Mouse (Mus musculus) limb, embryonic 15.5 days (tissue): ENCODE results near the gene Dpep1. TPM values are rescaled to one million over a fixed set of nuclear protein-coding genes. Genes with fewer than 3 reads are reported as not detected.
"Not testable (repeated sequence)": the region's sequence is repeated elsewhere in the genome, so short reads cannot be mapped to it uniquely, and the experiment has no call there.

ENCODE experiments used
- ATAC-seq: fragments of 200-750 bp; cut with Nextera tagmentation; 2 replicates; pipeline ENCODE4 v1.8.0; 2017; ENCODE audit warnings: low read depth, moderate TSS enrichment; ENCODE audit not compliant: insufficient number of reproducible peaks, low FRiP score, low TSS enrichment
- H3K27ac ChIP-seq: fragments of 300-500 bp; sonication (generic); 2 replicates; pipeline ENCODE4 v1.5.1; 2015; ENCODE audit warnings: moderate library complexity, mild to moderate bottlenecking, inconsistent platforms
- H3K27me3 ChIP-seq: fragments of 300-500 bp; sonication (generic); 2 replicates; pipeline ENCODE4 v1.6.1; 2015; ENCODE audit warnings: inconsistent platforms
- H3K36me3 ChIP-seq: fragments of 300-500 bp; sonication (generic); 2 replicates; pipeline ENCODE4 v1.6.1; 2015; ENCODE audit warnings: inconsistent platforms
- H3K4me1 ChIP-seq: fragments of 300-500 bp; sonication (generic); 2 replicates; pipeline ENCODE4 v1.6.1; 2015; ENCODE audit warnings: inconsistent platforms
- H3K4me2 ChIP-seq: fragments of 300-500 bp; sonication (generic); 2 replicates; pipeline ENCODE4 v1.6.1; 2015; ENCODE audit warnings: mild to moderate bottlenecking, inconsistent platforms
- H3K4me3 ChIP-seq: fragments of 300-500 bp; sonication (generic); 2 replicates; pipeline ENCODE4 v1.5.1; 2015; ENCODE audit warnings: mild to moderate bottlenecking, inconsistent platforms
- H3K9ac ChIP-seq: fragments of 300-500 bp; sonication (generic); 2 replicates; pipeline ENCODE4 v1.6.1; 2015; ENCODE audit warnings: inconsistent platforms
- H3K9me3 ChIP-seq: fragments of 300-500 bp; sonication (generic); 2 replicates; pipeline ENCODE4 v1.6.1; 2016; ENCODE audit warnings: inconsistent platforms
- WGBS: fragments of 180-500 bp; shearing (Covaris S2); methylation state at CpG from one replicate; pipeline ENCODE4 v1.1.7; 2015; 5-methylcytosine and 5-hydroxymethylcytosine counted together
- polyA plus RNA-seq: library from polyadenylated mRNA; unstranded; fragments of >200 nt; fragmentation: Nextera tagmentation; extraction: Ambion mirVana; gene quantifications from 2 replicates; pipeline ENCODE4 v1.2.1, GENCODE M21; 2015

Gene Dpep1
- polyA plus RNA-seq, 1 experiment from 2014 or later: 6.9 TPM

DNA sequence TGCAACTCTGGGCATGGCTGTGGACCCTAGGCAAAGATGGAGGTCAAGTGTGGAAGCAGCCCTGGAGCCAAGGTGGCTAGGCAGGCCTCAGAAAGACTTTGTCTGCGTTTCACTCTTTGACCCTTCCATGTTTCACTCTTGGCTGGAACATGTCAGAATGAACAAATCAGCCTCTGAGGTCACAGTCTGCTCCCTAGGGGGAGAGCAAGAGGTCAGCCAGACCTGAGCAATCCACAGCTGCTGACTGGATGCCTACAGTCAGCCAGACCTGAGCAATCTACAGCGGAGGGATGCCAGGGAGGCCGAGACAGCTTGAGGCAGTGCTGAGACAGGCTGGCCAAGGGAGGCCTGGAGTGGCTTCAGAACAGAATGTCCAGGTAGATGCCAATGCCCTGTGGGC, 4.7 kb upstream of the Dpep1 start:
- Histone ChIP-seq H3K4me2 (no peak overlapping the region), H3K9ac (no peak overlapping the region), H3K4me3 (no peak overlapping the region), H3K36me3 (no peaks in the 10 kb centered on the region), H3K27ac (no peak overlapping the region), H3K4me1 (peaks cover 15% of the 10 kb centered on the region), H3K9me3 (peaks cover 3% of the 10 kb centered on the region; the same call in 1 of the 2 replicates), H3K27me3 (no peaks in the 10 kb centered on the region)
- WGBS: 60% methylated on average over 3 of the region's 3 CpGs
- ATAC-seq: no peak

DNA sequence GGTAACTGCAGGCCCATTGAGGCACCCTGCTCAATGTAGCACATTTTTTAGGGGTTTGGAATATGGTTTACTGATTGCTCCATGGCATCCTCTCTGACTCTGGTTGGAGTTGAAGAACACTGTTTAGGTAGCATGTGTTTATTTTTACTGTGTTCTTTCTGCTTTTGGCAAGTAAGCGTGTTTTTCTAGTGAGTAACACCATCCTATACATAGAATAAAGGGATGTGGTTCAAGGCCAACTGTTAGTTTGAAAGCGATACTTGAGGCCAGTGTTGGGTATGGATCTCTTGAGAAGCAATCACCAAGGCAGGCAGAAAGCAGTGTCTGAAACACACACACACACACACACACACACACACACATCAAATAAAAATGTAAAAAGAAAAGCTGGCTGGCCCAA, 2.0 kb downstream of the Dpep1 start:
- H3K27ac ChIP-seq: no peak overlapping the region
- no peaks in the 10 kb centered on the region for H3K27me3 ChIP-seq
- 84% methylated on average over 2 of the region's 2 CpGs for WGBS

DNA sequence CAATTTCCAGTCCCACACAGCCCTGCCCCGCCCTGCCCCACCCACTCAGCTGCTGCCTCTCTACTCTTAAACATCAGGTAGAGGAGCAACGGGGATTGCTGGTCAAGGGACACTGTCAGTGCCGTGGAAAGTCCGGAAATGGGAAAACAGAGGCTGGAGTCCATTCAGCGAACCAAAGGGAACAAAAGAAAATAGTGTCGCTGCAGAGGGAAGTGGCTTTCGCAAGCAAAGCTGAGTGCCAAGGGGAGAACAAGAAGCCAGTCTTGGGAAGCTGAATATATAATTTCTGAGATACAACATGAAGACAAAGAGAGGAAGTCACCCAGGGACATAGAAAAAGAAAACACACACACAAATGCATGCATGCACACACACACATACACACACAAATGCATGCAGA, 2.8 kb downstream of the Dpep1 start:
- WGBS: 81% methylated on average over 7 of the region's 7 CpGs
- H3K27ac ChIP-seq: no peak overlapping the region
- H3K4me2 ChIP-seq: no peak overlapping the region
- no peaks in the 10 kb centered on the region for H3K36me3 ChIP-seq
- no peaks in the 10 kb centered on the region for H3K9me3 ChIP-seq
- no peaks in the 10 kb centered on the region for H3K27me3 ChIP-seq
- ATAC-seq: no peak
- peaks cover 31% of the 10 kb centered on the region for H3K4me1 ChIP-seq
- no peak overlapping the region for H3K9ac ChIP-seq
- no peak overlapping the region for H3K4me3 ChIP-seq

More for the DNA sequence above, 2.0 kb downstream of the Dpep1 start:
- Histone ChIP-seq H3K4me3 (no peak overlapping the region), H3K9ac (no peak overlapping the region), H3K4me2 (no peak overlapping the region), H3K9me3 (no peaks in the 10 kb centered on the region), H3K4me1 (peaks cover 31% of the 10 kb centered on the region), H3K36me3 (no peaks in the 10 kb centered on the region)
- no peak for ATAC-seq

GRCm38 (mm10) chr8:123190678-123191077, 4.6 kb downstream of the Dpep1 start:
- peaks cover 23% of the 10 kb centered on the region for H3K4me1 ChIP-seq
- no peak overlapping the region for H3K9ac ChIP-seq
- peak overlapping the region; percentile 25; the same call in 1 of the 2 replicates for H3K4me2 ChIP-seq
- 2% methylated on average over 9 of the region's 9 CpGs for WGBS
- no peak overlapping the region for H3K4me3 ChIP-seq
- H3K9me3 ChIP-seq: no peaks in the 10 kb centered on the region
- no peak for ATAC-seq
- H3K27me3 ChIP-seq: no peaks in the 10 kb centered on the region
- H3K36me3 ChIP-seq: no peaks in the 10 kb centered on the region
- peak overlapping the region; percentile 59; the same call in 1 of the 2 replicates for H3K27ac ChIP-seq

DNA sequence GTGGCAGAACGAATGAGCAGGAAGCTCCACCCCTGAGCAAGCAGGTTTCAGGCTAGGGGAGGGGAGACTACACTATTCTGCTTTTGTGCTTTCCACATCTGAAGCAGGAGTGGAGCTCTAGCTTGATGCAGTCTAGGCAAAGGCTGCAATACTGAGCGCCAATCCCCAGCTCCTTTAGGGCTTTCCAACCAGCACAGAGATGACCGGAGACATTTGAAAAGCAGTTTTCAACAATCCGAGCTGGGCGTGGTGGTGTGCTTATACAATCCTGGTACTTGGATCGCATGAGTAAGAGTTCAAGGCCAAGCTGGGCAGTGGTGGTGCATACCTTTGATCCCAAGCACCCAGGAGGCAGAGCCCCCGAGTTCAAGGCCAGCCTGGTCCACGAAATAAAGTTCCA, 5.9 kb downstream of the Dpep1 start:
- H3K9me3 ChIP-seq: no peaks in the 10 kb centered on the region
- no peak overlapping the region for H3K4me3 ChIP-seq
- H3K9ac ChIP-seq: no peak overlapping the region
- no peaks in the 10 kb centered on the region for H3K36me3 ChIP-seq
- H3K27ac ChIP-seq: no peak overlapping the region
- H3K4me1 ChIP-seq: peaks cover 11% of the 10 kb centered on the region
- H3K4me2 ChIP-seq: no peak overlapping the region
- no peaks in the 10 kb centered on the region for H3K27me3 ChIP-seq
- no peak for ATAC-seq
- 53% methylated on average over 8 of the region's 8 CpGs for WGBS

- 85% methylated on average over 9 of the region's 9 CpGs for WGBS
- no peaks in the 10 kb centered on the region for H3K9me3 ChIP-seq
Observed at GRCm38 (mm10) chr8:123193771-123194170, 7.7 kb downstream of the Dpep1 start.

DNA sequence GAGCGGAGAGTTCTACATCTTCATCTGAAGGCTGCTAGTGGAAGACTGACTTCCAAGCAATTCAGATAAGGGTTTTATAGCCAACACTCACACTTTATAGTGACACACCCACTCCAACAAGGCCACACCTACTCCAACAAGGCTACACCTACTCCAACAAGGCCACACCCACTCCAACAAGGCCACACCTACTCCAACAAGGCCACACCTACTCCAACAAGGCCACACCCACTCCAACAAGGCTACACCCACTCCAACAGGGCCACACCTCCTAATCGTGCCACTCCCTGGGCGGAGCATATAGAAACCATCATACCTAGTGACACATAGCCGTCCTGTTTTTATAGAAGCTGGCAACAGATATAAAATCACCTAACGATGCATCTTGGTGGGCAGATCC, 11.0 kb downstream of the Dpep1 start:
- H3K9ac ChIP-seq, H3K36me3 ChIP-seq, H3K4me1 ChIP-seq, H3K27ac ChIP-seq, H3K4me2 ChIP-seq, H3K9me3 ChIP-seq, H3K4me3 ChIP-seq, ATAC-seq, H3K27me3 ChIP-seq: not testable (repeated sequence)
- 69% methylated on average over 5 of the region's 5 CpGs for WGBS

More at GRCm38 (mm10) chr8:123193771-123194170, 7.7 kb downstream of the Dpep1 start:
- H3K4me2 ChIP-seq: no peak overlapping the region
- H3K36me3 ChIP-seq: no peaks in the 10 kb centered on the region
- ATAC-seq: no peak
- H3K4me1 ChIP-seq: peaks cover 6% of the 10 kb centered on the region
- H3K27ac ChIP-seq: no peak overlapping the region
- no peaks in the 10 kb centered on the region for H3K27me3 ChIP-seq
- H3K9ac ChIP-seq: no peak overlapping the region
- no peak overlapping the region for H3K4me3 ChIP-seq

- 66% methylated on average over 14 of the region's 14 CpGs for WGBS
- H3K9ac ChIP-seq: no peak overlapping the region
- no peak for ATAC-seq
Observed at GRCm38 (mm10) chr8:123199864-123200263, 13.8 kb downstream of the Dpep1 start.

GRCm38 (mm10) chr8:123202288-123202687, 16.2 kb downstream of the Dpep1 start:
- Histone ChIP-seq H3K27ac (no peak overlapping the region), H3K9me3 (no peaks in the 10 kb centered on the region), H3K4me1 (no peaks in the 10 kb centered on the region), H3K4me2 (no peak overlapping the region), H3K9ac (no peak overlapping the region), H3K27me3 (no peaks in the 10 kb centered on the region), H3K4me3 (no peak overlapping the region), H3K36me3 (peaks cover 33% of the 10 kb centered on the region)
- ATAC-seq: no peak
- WGBS: 25% methylated on average over 5 of the region's 5 CpGs

More at GRCm38 (mm10) chr8:123199864-123200263, 13.8 kb downstream of the Dpep1 start:
- H3K4me1 ChIP-seq: no peaks in the 10 kb centered on the region
- peaks cover 12% of the 10 kb centered on the region for H3K36me3 ChIP-seq
- H3K4me3 ChIP-seq: no peak overlapping the region
- no peaks in the 10 kb centered on the region for H3K9me3 ChIP-seq
- H3K4me2 ChIP-seq: no peak overlapping the region
- H3K27me3 ChIP-seq: no peaks in the 10 kb centered on the region
- H3K27ac ChIP-seq: no peak overlapping the region

DNA sequence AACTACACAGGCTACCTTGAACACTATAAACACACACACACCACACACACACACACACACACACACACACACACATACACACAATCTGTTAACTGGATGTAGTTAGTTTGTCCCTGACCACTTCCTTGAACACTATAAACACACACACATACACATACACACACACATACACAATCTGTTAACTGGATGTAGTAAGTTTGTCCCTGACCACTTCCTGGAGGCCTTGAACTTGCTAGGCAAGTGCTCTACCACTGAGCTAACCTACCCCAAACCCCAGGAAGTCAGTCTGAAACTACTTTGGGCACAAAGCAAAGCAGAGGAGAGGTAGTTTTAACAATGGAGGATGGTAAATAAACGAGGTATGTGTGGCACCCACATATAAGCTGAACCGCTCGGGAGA, 17.5 kb downstream of the Dpep1 start:
- Histone ChIP-seq H3K27ac (no peak overlapping the region), H3K36me3 (peaks cover 46% of the 10 kb centered on the region), H3K27me3 (no peaks in the 10 kb centered on the region), H3K9me3 (no peaks in the 10 kb centered on the region), H3K4me1 (no peaks in the 10 kb centered on the region), H3K9ac (no peak overlapping the region), H3K4me3 (no peak overlapping the region), H3K4me2 (no peak overlapping the region)
- WGBS: 84% methylated on average over 3 of the region's 3 CpGs
- ATAC-seq: no peak

GRCm38 (mm10) chr8:123211876-123212275, 25.8 kb downstream of the Dpep1 start:
- 0 out of 2 replicates have a peak overlapping the region, but pooled peaks have one; percentile 51 for H3K27ac ChIP-seq
- H3K27me3 ChIP-seq: no peaks in the 10 kb centered on the region
- H3K9me3 ChIP-seq: no peaks in the 10 kb centered on the region
- 39% methylated on average over 10 of the region's 10 CpGs for WGBS
- peak overlapping the region; percentile 98 for H3K4me3 ChIP-seq
- H3K4me1 ChIP-seq: peaks cover 24% of the 10 kb centered on the region
- peaks cover 37% of the 10 kb centered on the region for H3K36me3 ChIP-seq
- no peak for ATAC-seq
- H3K4me2 ChIP-seq: peak overlapping the region; percentile 86
- peak overlapping the region; percentile 97 for H3K9ac ChIP-seq

- peak within 1 kb of the TSS; percentile 98 for H3K4me3 ChIP-seq
- peak within 1 kb of the TSS; percentile 97 for H3K9ac ChIP-seq
- H3K4me1 ChIP-seq: peaks cover 24% of the 10 kb centered on the region
- peaks cover 31% of the 10 kb centered on the region for H3K36me3 ChIP-seq
- H3K4me2 ChIP-seq: peak within 1 kb of the TSS; percentile 86
- H3K27ac ChIP-seq: peak within 1 kb of the TSS; percentile 51
- 2% methylated on average over 63 of the region's 76 CpGs for WGBS
- no peaks in the 10 kb centered on the region for H3K27me3 ChIP-seq
- H3K9me3 ChIP-seq: no peaks in the 10 kb centered on the region
- ATAC-seq: peak; percentile 89
Observed at GRCm38 (mm10) chr8:123212321-123213117, 26.5 kb downstream of the Dpep1 start, which contains the start of the genes Chmp1a and Spata33. Gene Chmp1a, minus strand, starts transcription at chr8:123212763. Gene Spata33, plus strand, starts transcription at chr8:123212832.
